Mouse (Mus musculus): ENCODE measurements around the gene Ghrl.

DNA sequence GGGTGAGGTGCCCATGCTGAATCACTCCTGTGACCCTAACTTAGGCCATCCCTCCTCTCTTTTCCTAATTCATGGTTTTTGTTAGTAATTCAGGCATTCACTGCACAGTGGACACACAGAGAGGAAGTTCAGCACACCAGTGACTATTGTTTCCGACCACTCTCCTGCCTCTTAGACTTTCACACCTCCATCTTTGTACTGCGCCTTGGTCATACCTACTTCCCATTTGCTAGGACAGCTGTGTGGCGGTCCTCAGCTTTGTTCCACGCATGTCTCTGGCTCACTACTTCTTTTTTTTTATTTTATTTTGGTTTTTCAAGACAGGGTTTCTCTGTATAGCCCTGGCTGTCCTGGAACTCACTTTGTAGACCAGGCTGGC, 28.6 kb downstream of the Ghrl start:
- TF ChIP-seq CTCF (IDR thresholded peaks at IDR 0.05; ENCODE audit: extremely low read depth, insufficient read depth, low read length): no peak
- no peak for TF ChIP-seq POLR2A (IDR thresholded peaks at IDR 0.05; ENCODE audit: extremely low read depth, insufficient read depth, low read length)
